ENCODE assay signal across 9 mouse cellular contexts in genomic region chr2:152155414-152156208, GRCm38 (mm10). TPM values are rescaled to one million over a fixed set of nuclear protein-coding genes. Genes with fewer than 3 reads are reported as not detected.
DNase-seq lines count a peak whose midpoint lies in the region; ATAC-seq lines count a peak whose summit lies in the region.
"Had no signal": no experiment of that assay in that cellular context is flagged by ENCODE, and none has a peak within 500 bp of the region (broad histone marks: within the 10 kb centered on the region; RNA-seq: fewer than 3 reads in every experiment).

No protein-coding gene starts in this region.

- H3K36me3 ChIP-seq in liver, embryonic 11.5 days (ENCODE audit: control insufficient read depth, insufficient read depth, low read length): no peaks in the 10 kb centered on the region
- no peaks in the 10 kb centered on the region for H3K36me3 ChIP-seq in heart, embryonic 11.5 days (ENCODE audit: control insufficient read depth, insufficient read depth, low read length)

- ATAC-seq in liver, embryonic 11.5 days (replicated peaks; ENCODE audit: low FRiP score): no peak; the same call in 1 of the 2 replicates
- peak; percentile 46; the same call in 1 of the 2 replicates for ATAC-seq in heart, embryonic 11.5 days (replicated peaks; ENCODE audit: insufficient number of reproducible peaks, low FRiP score, low TSS enrichment)
- ATAC-seq: Patski had no signal

- no peak overlapping the region for H3K4me3 ChIP-seq in liver, embryonic 11.5 days (ENCODE audit: low read depth, low read length)
- no peak overlapping the region for H3K4me3 ChIP-seq in heart, embryonic 11.5 days (ENCODE audit: low read depth, low read length)

- no peak overlapping the region for H3K9ac ChIP-seq in liver, embryonic 11.5 days (ENCODE audit: low read depth, low read length)
- no peak overlapping the region for H3K9ac ChIP-seq in heart, embryonic 11.5 days (ENCODE audit: low read depth, low read length)

- DNase-seq in liver: peak; percentile 48
- no peak for DNase-seq in liver, embryonic 11.5 days (ENCODE audit: low spot score)
- peak; percentile 62 for DNase-seq in adrenal gland, postnatal 25 days
- DNase-seq in kidney, postnatal 4 days: peak; percentile 77 to 83
- DNase-seq in thymus, postnatal 0 days (ENCODE audit: low spot score): no peak
- no peak for DNase-seq in left cerebral cortex, adult 11 months (ENCODE audit: low spot score)
- DNase-seq in ovary, adult 18-20 months (ENCODE audit: low spot score): no peak

- H3K4me1 ChIP-seq in liver, embryonic 11.5 days (replicated peaks; ENCODE audit: control insufficient read depth, insufficient read depth, low read length): no peaks in the 10 kb centered on the region
- 0 out of 2 replicates have a peak, but pooled peaks cover 2% of the 10 kb centered on the region for H3K4me1 ChIP-seq in heart, embryonic 11.5 days (ENCODE audit: control insufficient read depth, insufficient read depth, low read length)

- WGBS in liver, embryonic 11.5 days: 32% methylated on average over 7 of the region's 7 CpGs
- WGBS in heart, embryonic 11.5 days (ENCODE audit: insufficient replicate concordance): 37% methylated on average over 7 of the region's 7 CpGs

- no peaks in the 10 kb centered on the region for H3K9me3 ChIP-seq in liver, embryonic 11.5 days (ENCODE audit: control insufficient read depth, low read length)
- no peaks in the 10 kb centered on the region for H3K9me3 ChIP-seq in heart, embryonic 11.5 days (replicated peaks; ENCODE audit: control insufficient read depth, low read length)

- no peak overlapping the region for H3K4me2 ChIP-seq in liver, embryonic 11.5 days
- H3K4me2 ChIP-seq in heart, embryonic 11.5 days: no peak overlapping the region

- H3K27me3 ChIP-seq in liver, embryonic 11.5 days (replicated peaks; ENCODE audit: control insufficient read depth, insufficient read depth, low read length): no peaks in the 10 kb centered on the region
- H3K27me3 ChIP-seq in heart, embryonic 11.5 days (ENCODE audit: control insufficient read depth, insufficient read depth, low read length): no peaks in the 10 kb centered on the region

- H3K27ac ChIP-seq in liver, embryonic 11.5 days (ENCODE audit: low read depth, low read length): no peak overlapping the region
- H3K27ac ChIP-seq in heart, embryonic 11.5 days (ENCODE audit: low read depth, low read length): peak overlapping the region; percentile 35

RNA-seq across cellular contexts. Expression of gene Tcf15, which starts 12.2 kb away (rescaled TPM):
- 2.6 and 2.8 TPM in 2 replicates for polyA plus RNA-seq in liver, embryonic 11.5 days (2014; fragmentation: Nextera tagmentation; extraction: Ambion mirVana)
- 3.6 and 5.0 TPM in 2 replicates for total RNA-seq in adrenal gland, postnatal 25 days (2021)
- polyA plus RNA-seq in heart, embryonic 11.5 days (2014; fragmentation: Nextera tagmentation; extraction: Ambion mirVana): 3.2 and 3.3 TPM in 2 replicates
- polyA plus RNA-seq in thymus, postnatal 0 days (2015; fragmentation: Nextera tagmentation; extraction: Ambion mirVana): 2.1 TPM in 2 replicates
- polyA plus RNA-seq: Patski had no signal

RNA-seq across cellular contexts. Expression of gene Srxn1, which starts 50.3 kb away (rescaled TPM):
- 9.5 and 12.0 TPM in 2 replicates for polyA plus RNA-seq in liver, embryonic 11.5 days (2014; fragmentation: Nextera tagmentation; extraction: Ambion mirVana)
- 131 and 337 TPM in 2 replicates for total RNA-seq in adrenal gland, postnatal 25 days (2021)
- polyA plus RNA-seq in heart, embryonic 11.5 days (2014; fragmentation: Nextera tagmentation; extraction: Ambion mirVana): 8.1 and 8.8 TPM in 2 replicates
- 23.2 and 23.6 TPM in 2 replicates for polyA plus RNA-seq in thymus, postnatal 0 days (2015; fragmentation: Nextera tagmentation; extraction: Ambion mirVana)

Comparison
In these comparisons a context has a peak if more than half of its experiments do, and no peak if none do; other contexts are left out.
1. DNase-seq: peak in liver (single experiment), adrenal gland, postnatal 25 days (single experiment) and kidney, postnatal 4 days (2 of 2); none in liver, embryonic 11.5 days (single experiment), thymus, postnatal 0 days (single experiment), left cerebral cortex, adult 11 months (single experiment) and ovary, adult 18-20 months (single experiment).